Mouse (Mus musculus) hindbrain, embryonic 13.5 days (tissue): ENCODE measurements around the gene 9230112D13Rik. TPM values are rescaled to one million over a fixed set of nuclear protein-coding genes. Genes with fewer than 3 reads are reported as not detected.

Experiments used
- ATAC-seq: fragments of 200-750 bp; cut with Nextera tagmentation; 2 replicates; pipeline ENCODE4 v1.8.0; 2017; ENCODE audit warnings: moderate TSS enrichment; ENCODE audit not compliant: low FRiP score
- H3K27ac ChIP-seq: fragments of 300-500 bp; sonication (generic); 2 replicates; pipeline ENCODE4 v1.5.1; 2015; ENCODE audit warnings: inconsistent platforms, mild to moderate bottlenecking, moderate library complexity
- H3K27me3 ChIP-seq: fragments of 300-500 bp; sonication (generic); 2 replicates; pipeline ENCODE4 v1.6.1; 2015; ENCODE audit warnings: mild to moderate bottlenecking, inconsistent platforms
- H3K36me3 ChIP-seq: fragments of 300-500 bp; sonication (generic); 2 replicates; pipeline ENCODE4 v1.6.1; 2015; ENCODE audit warnings: mild to moderate bottlenecking, inconsistent platforms
- H3K4me1 ChIP-seq: fragments of 300-500 bp; sonication (generic); replicated peaks from 2 replicates; pipeline ENCODE4 v1.6.1; 2015; ENCODE audit warnings: inconsistent platforms
- H3K4me2 ChIP-seq: fragments of 300-500 bp; sonication (generic); 2 replicates; pipeline ENCODE4 v1.6.1; 2015; ENCODE audit warnings: inconsistent platforms, mild to moderate bottlenecking, moderate library complexity
- H3K4me3 ChIP-seq: fragments of 300-500 bp; sonication (generic); 2 replicates; pipeline ENCODE4 v1.5.1; 2015; ENCODE audit warnings: mild to moderate bottlenecking, inconsistent platforms
- H3K9ac ChIP-seq: fragments of 300-500 bp; sonication (generic); 2 replicates; pipeline ENCODE4 v1.6.1; 2015; ENCODE audit warnings: mild to moderate bottlenecking, inconsistent platforms
- H3K9me3 ChIP-seq: fragments of 300-500 bp; sonication (generic); 2 replicates; pipeline ENCODE4 v1.6.1; 2016; ENCODE audit warnings: inconsistent platforms
- WGBS: fragments of 180-500 bp; shearing (Covaris S2); methylation state at CpG from one replicate; pipeline ENCODE4 v1.1.7; 2015; 5-methylcytosine and 5-hydroxymethylcytosine counted together
- polyA plus RNA-seq: library from polyadenylated mRNA; unstranded; fragments of >200 nt; fragmentation: Nextera tagmentation; extraction: Ambion mirVana; gene quantifications from 2 replicates; pipeline ENCODE4 v1.2.1, GENCODE M21; 2015

Gene 9230112D13Rik
- polyA plus RNA-seq, 1 experiment from 2014 or later: not detected

GRCm38 (mm10) chr14:34505309-34505708 lies 17.3 kb downstream of the 9230112D13Rik start:
- H3K36me3 ChIP-seq: no peaks in the 10 kb centered on the region
- peaks cover 30% of the 10 kb centered on the region for H3K4me1 ChIP-seq
- H3K4me2 ChIP-seq: no peak overlapping the region

DNA sequence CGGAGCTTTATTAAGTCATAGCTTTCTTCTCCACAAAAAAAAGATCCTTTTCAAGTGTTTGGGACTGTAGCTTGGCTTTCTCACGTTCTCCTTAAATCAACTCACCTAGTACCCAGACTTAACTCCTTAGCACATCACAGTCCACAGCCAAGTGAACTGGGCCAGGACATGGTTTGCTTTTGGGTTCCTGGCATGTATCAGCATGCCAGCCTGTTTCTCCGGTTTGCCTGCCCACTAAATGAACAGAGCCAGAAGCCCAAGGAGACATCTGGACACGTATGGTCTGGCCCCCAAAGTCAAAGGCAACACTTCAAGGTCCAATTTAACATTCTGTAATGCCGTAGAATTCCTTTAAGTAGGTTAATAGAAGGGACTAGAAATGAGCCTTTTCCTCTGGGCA lies 18.2 kb downstream of the 9230112D13Rik start:
- H3K36me3 ChIP-seq: no peaks in the 10 kb centered on the region
- H3K4me2 ChIP-seq: no peak overlapping the region
- 92% methylated on average over 5 of the region's 5 CpGs for WGBS
- H3K27me3 ChIP-seq: 0 out of 2 replicates have a peak, but pooled peaks cover 5% of the 10 kb centered on the region
- no peak overlapping the region for H3K4me3 ChIP-seq
- H3K27ac ChIP-seq: no peak overlapping the region
- ATAC-seq: no peak
- no peaks in the 10 kb centered on the region for H3K9me3 ChIP-seq
- no peak overlapping the region for H3K9ac ChIP-seq
- H3K4me1 ChIP-seq: peaks cover 40% of the 10 kb centered on the region

More at GRCm38 (mm10) chr14:34505309-34505708, 17.3 kb downstream of the 9230112D13Rik start:
- no peak for ATAC-seq
- 85% methylated on average over 7 of the region's 7 CpGs for WGBS
- H3K27me3 ChIP-seq: 0 out of 2 replicates have a peak, but pooled peaks cover 5% of the 10 kb centered on the region
- no peak overlapping the region for H3K27ac ChIP-seq
- H3K9me3 ChIP-seq: no peaks in the 10 kb centered on the region
- H3K9ac ChIP-seq: no peak overlapping the region
- H3K4me3 ChIP-seq: no peak overlapping the region

GRCm38 (mm10) chr14:34503759-34504158 lies 18.8 kb downstream of the 9230112D13Rik start:
- Histone ChIP-seq H3K4me3 (peak overlapping the region; percentile 88; the same call in 1 of the 2 replicates), H3K27me3 (0 out of 2 replicates have a peak, but pooled peaks cover 5% of the 10 kb centered on the region), H3K27ac (no peak overlapping the region), H3K4me2 (peak overlapping the region; percentile 73), H3K4me1 (peaks cover 41% of the 10 kb centered on the region), H3K9me3 (no peaks in the 10 kb centered on the region), H3K9ac (no peak overlapping the region), H3K36me3 (no peaks in the 10 kb centered on the region)
- 33% methylated on average over 6 of the region's 6 CpGs for WGBS
- ATAC-seq: no peak

DNA sequence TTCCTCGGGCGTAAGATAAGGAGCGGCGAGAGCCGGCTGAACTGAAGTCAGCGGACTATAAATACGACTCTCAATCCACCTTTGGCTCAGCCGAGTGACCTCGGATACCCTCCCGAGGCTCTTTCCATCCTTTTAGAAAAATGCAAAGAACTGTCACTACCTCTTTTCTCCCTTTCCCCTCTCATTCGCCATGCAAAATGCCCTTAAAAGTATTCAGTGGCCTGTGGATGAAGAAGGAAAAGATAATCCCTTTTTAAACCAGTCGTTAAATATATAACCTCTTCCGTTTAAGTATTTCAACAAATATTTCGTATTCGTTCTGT lies 19.3 kb downstream of the 9230112D13Rik start, which contains the start of gene Bmpr1a:
Gene Bmpr1a, minus strand, starts transcription at position 17 of the 323 bp plus-strand sequence.
- no peak; the same call in 1 of the 2 replicates for ATAC-seq
- Histone ChIP-seq H3K4me2 (peak within 1 kb of the TSS; percentile 73), H3K27me3 (0 out of 2 replicates have a peak, but pooled peaks cover 5% of the 10 kb centered on the region), H3K27ac (peak within 1 kb of the TSS; percentile 97), H3K9ac (peak within 1 kb of the TSS; percentile 93), H3K9me3 (no peaks in the 10 kb centered on the region), H3K4me1 (peaks cover 41% of the 10 kb centered on the region), H3K4me3 (peak within 1 kb of the TSS; percentile 88), H3K36me3 (no peaks in the 10 kb centered on the region)
- 12% methylated on average over 15 of the region's 15 CpGs for WGBS

GRCm38 (mm10) chr14:34502475-34503324 lies 19.9 kb downstream of the 9230112D13Rik start:
- Histone ChIP-seq H3K4me2 (peak overlapping the region; percentile 73), H3K4me1 (peaks cover 39% of the 10 kb centered on the region), H3K9me3 (no peaks in the 10 kb centered on the region), H3K27ac (peak overlapping the region; percentile 97), H3K36me3 (no peaks in the 10 kb centered on the region), H3K27me3 (0 out of 2 replicates have a peak, but pooled peaks cover 5% of the 10 kb centered on the region), H3K4me3 (peak overlapping the region; percentile 88), H3K9ac (peak overlapping the region; percentile 93)
- WGBS: 1% methylated on average over 56 of the region's 115 CpGs
- ATAC-seq: peak; percentile 93

DNA sequence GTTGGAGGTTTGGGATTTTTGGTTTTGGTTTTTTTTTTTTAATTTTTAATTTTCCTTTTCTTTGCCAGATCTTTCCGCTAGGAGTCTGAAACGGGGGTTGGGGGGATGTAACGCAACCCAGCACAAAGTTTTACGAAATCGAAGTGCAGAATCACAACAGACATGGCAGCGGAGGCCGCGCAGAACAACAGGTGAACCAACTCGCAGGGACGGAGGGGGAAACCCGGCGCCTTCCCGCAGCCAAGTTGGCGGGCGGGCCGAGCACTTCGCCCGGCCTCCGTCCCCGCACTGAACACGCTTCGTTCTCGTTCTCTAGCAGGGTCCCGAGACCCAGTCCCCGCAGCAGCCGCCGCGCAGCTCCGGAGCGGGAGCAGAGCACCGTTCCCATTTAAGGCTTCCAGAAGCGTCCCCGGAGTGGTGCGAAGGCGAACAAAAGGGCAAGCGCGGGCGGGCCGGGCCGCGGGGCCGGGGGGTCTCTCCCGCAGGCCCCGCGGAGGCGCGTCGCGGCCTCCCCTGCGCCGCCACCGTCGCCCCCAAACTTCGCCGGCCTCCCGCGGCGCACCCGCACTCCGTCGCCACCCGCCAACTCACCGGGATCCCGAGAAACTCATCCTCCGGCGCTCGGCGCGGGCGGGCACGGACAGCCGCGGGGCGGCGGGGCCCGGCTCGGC lies 20.7 kb downstream of the 9230112D13Rik start:
- Histone ChIP-seq H3K4me2 (peak overlapping the region; percentile 73), H3K27ac (peak overlapping the region; percentile 97), H3K36me3 (no peaks in the 10 kb centered on the region), H3K4me3 (peak overlapping the region; percentile 88), H3K27me3 (0 out of 2 replicates have a peak, but pooled peaks cover 5% of the 10 kb centered on the region), H3K9ac (peak overlapping the region; percentile 93), H3K4me1 (peaks cover 43% of the 10 kb centered on the region), H3K9me3 (no peaks in the 10 kb centered on the region)
- ATAC-seq: peak; percentile 32
- under 1% methylated on average over 70 of the region's 77 CpGs for WGBS

- ATAC-seq: no peak
Measured at GRCm38 (mm10) chr14:34501447-34501803, 21.2 kb downstream of the 9230112D13Rik start.

GRCm38 (mm10) chr14:34500309-34500708 lies 22.3 kb downstream of the 9230112D13Rik start:
- peak overlapping the region; percentile 35; the same call in 1 of the 2 replicates for H3K9ac ChIP-seq
- H3K27ac ChIP-seq: no peak overlapping the region
- H3K9me3 ChIP-seq: no peaks in the 10 kb centered on the region
- WGBS: 5% methylated on average over 4 of the region's 4 CpGs
- no peaks in the 10 kb centered on the region for H3K36me3 ChIP-seq
- ATAC-seq: no peak
- H3K27me3 ChIP-seq: no peaks in the 10 kb centered on the region
- H3K4me2 ChIP-seq: peak overlapping the region; percentile 73
- H3K4me1 ChIP-seq: peaks cover 43% of the 10 kb centered on the region
- peak overlapping the region; percentile 88 for H3K4me3 ChIP-seq

More at GRCm38 (mm10) chr14:34501447-34501803, 21.2 kb downstream of the 9230112D13Rik start:
- whole genome bisulfite sequencing: under 1% methylated on average over 16 of the region's 16 CpGs
- peaks cover 43% of the 10 kb centered on the region for H3K4me1 ChIP-seq
- H3K9ac ChIP-seq: peak overlapping the region; percentile 93
- 0 out of 2 replicates have a peak, but pooled peaks cover 3% of the 10 kb centered on the region for H3K27me3 ChIP-seq
- H3K36me3 ChIP-seq: no peaks in the 10 kb centered on the region
- H3K4me3 ChIP-seq: peak overlapping the region; percentile 88
- peak overlapping the region; percentile 97 for H3K27ac ChIP-seq
- H3K4me2 ChIP-seq: peak overlapping the region; percentile 73
- H3K9me3 ChIP-seq: no peaks in the 10 kb centered on the region

- Histone ChIP-seq H3K27me3 (no peaks in the 10 kb centered on the region), H3K4me2 (peak overlapping the region; percentile 73), H3K9me3 (no peaks in the 10 kb centered on the region), H3K4me1 (peaks cover 43% of the 10 kb centered on the region), H3K27ac (peak overlapping the region; percentile 8; the same call in 1 of the 2 replicates), H3K9ac (peak overlapping the region; percentile 35; the same call in 1 of the 2 replicates), H3K4me3 (peak overlapping the region; percentile 88), H3K36me3 (no peaks in the 10 kb centered on the region)
- ATAC-seq: no peak
- 66% methylated on average over 4 of the region's 4 CpGs for WGBS
Measured at GRCm38 (mm10) chr14:34499664-34500063, 22.9 kb downstream of the 9230112D13Rik start.

DNA sequence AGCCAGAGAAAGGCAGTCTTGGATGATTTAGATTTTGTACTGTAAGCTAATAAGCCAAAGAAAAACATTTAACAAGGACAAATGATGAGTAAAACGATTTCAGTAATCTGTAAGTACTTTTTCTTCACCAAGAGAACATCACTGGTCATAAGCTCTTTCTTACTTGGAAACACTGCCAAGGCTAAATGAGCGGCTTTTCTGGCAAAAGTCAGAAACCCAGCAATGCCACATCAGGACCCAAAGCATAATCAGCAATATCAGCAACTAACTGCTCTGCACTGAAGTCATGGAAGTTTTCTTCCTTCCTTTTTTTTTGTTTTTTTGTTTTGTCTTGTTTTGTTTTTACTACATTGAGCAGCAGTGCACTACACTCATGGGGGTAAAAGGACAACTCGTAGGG lies 25.3 kb downstream of the 9230112D13Rik start:
- Histone ChIP-seq H3K36me3 (no peaks in the 10 kb centered on the region), H3K4me1 (peaks cover 38% of the 10 kb centered on the region), H3K27me3 (no peaks in the 10 kb centered on the region), H3K4me3 (no peak overlapping the region), H3K9ac (no peak overlapping the region), H3K27ac (no peak overlapping the region), H3K9me3 (no peaks in the 10 kb centered on the region), H3K4me2 (no peak overlapping the region)
- 79% methylated on average over 3 of the region's 3 CpGs for WGBS
- no peak for ATAC-seq

DNA sequence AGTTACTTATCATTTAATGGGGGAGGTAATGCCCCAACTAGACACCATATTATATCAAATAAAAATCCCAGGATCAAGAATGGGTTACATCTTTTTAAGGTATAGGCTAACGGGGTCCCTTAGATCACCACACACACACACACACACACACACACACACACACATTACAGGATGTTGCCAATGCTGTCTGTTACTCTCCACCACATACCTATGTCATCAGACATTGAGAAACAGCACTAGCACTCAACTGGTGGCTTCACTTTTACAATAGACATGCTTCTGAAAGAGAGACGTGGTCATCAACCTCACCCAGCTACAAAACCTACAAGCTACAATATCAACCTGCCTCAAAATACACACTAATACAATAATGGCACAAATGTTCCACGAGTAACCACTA lies 28.9 kb downstream of the 9230112D13Rik start:
- Histone ChIP-seq H3K9ac (no peak overlapping the region), H3K9me3 (no peaks in the 10 kb centered on the region), H3K27me3 (no peaks in the 10 kb centered on the region), H3K4me2 (no peak overlapping the region), H3K36me3 (no peaks in the 10 kb centered on the region), H3K27ac (no peak overlapping the region), H3K4me1 (peaks cover 17% of the 10 kb centered on the region), H3K4me3 (no peak overlapping the region)
- ATAC-seq: no peak
- WGBS: 96% methylated on average over 3 of the region's 3 CpGs

GRCm38 (mm10) chr14:34492688-34493087 lies 29.9 kb downstream of the 9230112D13Rik start:
- H3K4me2 ChIP-seq: no peak overlapping the region
- H3K36me3 ChIP-seq: no peaks in the 10 kb centered on the region
- H3K4me3 ChIP-seq: no peak overlapping the region
- peaks cover 9% of the 10 kb centered on the region; the same call in 1 of the 2 replicates for H3K4me1 ChIP-seq
- WGBS: 94% methylated on average over 2 of the region's 2 CpGs
- no peak overlapping the region for H3K9ac ChIP-seq
- H3K9me3 ChIP-seq: no peaks in the 10 kb centered on the region
- no peak overlapping the region for H3K27ac ChIP-seq
- no peak for ATAC-seq
- no peaks in the 10 kb centered on the region for H3K27me3 ChIP-seq
